Mouse (Mus musculus) cerebellum, adult 11 months (tissue): Measurements from ENCODE around the gene Lyrm7.

Experiments
- DNase-seq: peaks from one replicate; pipeline ENCODE4 v3.0.0; 2022

Lyrm7 gene

DNA sequence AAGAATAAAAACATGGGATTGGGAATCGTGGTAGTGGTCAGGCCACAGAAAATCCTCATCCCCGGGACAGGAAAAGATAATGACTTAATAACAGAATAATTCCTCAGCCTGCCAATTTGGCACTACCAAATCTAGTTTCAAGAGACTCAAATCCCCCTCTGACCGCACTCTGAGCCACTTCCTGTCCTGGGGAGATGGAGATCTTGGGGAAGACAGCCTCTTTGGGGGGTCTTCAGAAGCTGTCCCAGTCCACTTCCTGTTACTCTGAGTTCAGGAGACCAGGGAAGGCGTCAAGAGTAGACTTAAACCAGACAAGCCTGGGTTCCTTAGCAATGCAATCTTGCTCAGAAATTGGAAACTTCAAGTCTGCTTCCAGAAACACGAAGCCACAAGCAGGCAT is 15.8 kb downstream of the Lyrm7 start:
- DNase-seq = no peak

DNA sequence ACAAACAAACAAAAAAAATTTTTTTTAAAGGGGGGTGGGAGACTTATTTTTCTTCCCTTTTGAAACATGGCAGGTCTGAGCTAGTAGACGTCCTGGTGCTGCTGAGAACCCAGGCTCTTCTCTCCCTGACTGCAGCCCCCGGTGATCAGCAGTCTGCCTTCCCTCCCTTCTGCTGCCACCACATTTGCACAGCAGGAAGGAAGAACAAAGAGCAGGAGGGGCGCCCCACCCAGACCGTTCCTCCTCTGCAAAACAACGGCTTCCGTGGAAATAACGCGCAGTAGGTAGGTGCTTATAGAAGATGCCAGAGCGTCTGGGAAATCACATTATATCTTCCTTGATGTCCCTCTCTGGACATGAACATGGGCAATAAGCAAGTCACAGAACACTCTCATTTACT is 16.3 kb downstream of the Lyrm7 start:
- no peak for DNase-seq

DNA sequence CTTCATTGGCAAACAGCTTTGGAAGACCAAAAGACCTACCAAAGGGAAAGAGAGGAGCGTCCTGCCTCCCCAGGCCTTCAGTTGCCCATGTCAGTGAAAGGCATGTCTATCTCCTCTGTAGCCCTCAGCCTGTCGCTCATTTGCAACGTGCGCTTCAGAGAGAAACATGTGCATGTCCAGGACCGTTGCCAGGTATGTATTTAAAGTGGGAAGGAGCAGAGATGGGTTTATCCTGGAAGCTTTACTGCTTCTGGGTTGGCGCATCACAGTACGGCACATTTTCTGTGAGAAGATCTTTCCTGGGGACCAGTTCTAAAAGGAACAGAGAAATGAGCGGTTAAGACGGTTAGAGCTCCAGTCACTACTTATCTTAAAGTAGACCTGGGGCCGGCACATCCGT is 19.8 kb downstream of the Lyrm7 start:
- DNase-seq = no peak

DNA sequence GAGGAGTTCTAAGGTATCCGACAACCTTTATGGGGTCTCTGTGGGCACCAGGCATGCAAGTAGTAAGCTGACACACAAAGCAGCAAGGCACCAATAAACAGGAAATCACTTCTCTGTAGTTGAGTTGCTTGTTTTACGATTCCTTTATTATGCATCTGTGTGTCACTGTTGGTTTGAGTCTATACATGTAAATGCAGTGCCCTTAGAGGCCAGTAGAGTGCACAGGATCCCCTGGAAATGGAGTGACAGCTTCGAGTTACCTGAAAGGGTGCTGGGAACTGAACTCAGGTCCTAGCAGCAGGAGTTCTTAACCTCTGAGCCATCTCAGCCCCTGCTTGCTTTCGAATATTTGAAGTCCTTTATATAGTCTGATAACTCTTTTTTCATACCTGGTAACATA is 21.0 kb downstream of the Lyrm7 start:
- no peak for DNase-seq

DNA sequence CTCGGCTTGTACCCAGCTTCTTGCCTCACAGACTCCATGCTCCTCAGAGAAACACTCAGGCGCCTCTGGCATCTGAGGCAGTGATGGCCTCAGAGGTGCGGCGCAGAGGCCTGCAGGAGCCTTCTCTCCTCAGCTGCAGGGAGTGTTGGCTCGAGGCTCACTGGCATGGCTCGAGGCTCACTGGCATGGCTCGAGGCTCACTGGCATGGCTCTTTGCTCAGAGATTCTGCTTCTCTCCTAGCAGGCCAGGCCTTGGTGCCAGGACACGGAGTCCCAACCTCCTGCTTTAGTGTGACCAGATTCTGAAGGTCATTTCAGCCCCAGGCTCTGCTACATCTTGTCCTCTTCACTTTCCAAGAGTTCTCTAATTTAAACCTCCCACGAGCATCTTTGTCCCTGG is 24.6 kb downstream of the Lyrm7 start:
- DNase-seq = no peak

DNA sequence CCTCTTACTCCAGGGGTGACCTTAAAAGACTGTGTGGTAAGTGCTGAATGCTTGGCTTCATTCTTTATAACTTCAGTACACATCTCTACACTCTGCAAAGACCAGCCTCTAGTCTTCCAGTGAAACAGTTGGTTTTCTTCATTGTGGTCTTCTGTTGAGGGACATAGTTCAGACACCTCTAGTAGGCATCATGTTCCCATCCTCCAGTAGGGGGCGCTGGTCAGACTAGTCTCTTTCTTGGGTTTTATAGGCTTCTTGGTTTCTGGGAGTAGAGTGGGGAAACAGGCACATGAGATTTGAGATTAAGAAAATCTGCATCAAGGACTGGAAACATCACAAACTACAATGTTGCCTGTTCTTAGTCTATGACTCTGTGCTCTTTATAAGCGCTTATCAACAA is 26.1 kb downstream of the Lyrm7 start:
- no peak for DNase-seq

DNA sequence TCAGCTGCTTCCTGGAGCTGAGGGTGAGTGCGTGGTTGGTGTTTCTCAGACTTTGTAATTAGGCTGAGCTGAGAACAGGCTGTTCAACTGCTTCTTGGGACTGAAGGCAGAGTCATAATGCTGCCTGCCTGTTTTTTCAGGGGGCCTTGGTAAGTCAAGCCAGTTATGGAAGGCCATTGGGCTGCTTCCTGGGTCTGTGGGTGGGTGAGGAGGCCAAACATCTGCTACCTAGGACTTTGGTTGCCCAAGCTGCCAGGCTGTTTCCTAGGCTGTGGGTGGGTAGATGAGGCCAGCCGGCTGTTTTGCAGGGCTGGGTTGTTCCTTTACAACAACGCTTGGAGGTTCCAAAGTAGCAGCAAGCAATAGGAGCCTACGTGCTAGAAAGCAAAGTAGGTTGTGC is 26.9 kb downstream of the Lyrm7 start:
- DNase-seq = no peak

DNA sequence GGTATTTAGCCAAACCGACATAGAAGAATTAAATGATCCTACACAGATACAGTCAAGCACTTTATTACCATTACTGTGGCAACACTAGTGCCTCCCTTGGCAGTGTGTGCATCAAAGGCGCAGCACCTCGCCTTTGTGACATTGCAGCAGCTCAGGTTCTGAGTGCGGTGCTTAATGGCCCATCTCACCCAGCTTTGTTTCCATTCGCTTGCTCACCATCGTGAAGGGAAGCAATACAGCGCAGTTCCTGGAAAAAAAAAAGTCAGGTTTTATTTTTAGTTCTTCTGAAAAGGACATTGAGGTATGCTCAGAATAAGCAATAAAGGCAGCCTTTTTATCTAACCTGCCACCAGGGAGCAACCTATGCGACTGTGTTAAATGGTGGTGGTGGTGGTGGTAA is 33.9 kb downstream of the Lyrm7 start:
- no peak for DNase-seq

DNA sequence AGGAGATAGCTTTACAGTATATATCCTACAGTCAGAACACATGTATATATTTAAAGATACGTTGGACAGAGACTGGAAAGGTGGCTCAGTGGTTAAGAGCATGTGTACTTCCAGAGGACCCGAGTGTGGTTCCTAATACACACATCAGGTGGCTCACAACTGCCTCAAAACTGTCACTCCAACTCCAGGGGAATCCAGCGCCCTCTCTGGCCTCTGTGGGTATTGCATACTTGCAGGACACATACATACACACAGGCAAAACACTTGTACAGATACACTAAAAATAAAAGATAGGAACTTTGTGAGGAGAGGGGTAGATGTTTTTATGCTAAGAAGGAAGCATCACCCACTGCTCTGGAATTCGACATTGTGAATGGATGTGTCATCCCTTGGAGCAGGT is 34.9 kb downstream of the Lyrm7 start:
- no peak for DNase-seq

DNA sequence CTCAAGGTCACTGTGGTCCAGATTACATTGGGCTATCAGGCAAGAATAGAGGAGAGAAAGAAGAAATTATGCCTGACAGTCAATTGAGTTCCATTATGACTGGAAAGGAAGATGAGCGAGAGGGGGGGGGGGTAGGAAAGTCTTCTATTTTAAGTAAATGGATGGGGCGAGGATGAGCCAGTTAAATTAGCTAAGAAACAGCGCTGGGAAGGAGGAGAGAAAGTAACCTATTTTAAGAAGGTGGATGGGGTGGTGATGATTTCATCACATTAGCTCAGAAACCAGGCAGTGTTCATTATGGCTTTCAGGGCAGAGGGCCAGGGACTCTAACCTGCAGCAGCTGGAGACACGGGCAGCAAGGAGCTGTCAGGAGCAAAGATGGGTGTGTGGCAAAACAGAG is 37.2 kb downstream of the Lyrm7 start:
- DNase-seq = no peak

DNA sequence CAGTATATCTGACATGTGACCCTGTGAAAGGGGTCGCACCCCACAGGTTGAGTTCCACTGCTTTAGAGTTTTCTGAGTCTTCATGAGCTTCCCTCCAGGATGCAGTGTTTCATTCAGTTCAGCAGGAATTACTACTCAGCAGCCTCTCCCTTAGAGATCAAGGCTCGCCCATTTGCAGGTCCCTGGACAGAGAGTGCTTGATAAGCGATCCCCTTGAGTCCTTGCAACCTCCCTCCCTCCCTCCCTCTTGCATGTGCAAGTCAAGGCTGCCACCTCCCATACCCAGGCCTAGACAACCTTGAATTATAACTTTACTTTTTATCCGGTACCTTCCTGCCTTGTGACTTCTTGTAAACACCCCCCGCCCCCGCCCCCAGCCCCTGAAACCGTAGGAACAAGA is 41.2 kb downstream of the Lyrm7 start:
- DNase-seq = no peak

DNA sequence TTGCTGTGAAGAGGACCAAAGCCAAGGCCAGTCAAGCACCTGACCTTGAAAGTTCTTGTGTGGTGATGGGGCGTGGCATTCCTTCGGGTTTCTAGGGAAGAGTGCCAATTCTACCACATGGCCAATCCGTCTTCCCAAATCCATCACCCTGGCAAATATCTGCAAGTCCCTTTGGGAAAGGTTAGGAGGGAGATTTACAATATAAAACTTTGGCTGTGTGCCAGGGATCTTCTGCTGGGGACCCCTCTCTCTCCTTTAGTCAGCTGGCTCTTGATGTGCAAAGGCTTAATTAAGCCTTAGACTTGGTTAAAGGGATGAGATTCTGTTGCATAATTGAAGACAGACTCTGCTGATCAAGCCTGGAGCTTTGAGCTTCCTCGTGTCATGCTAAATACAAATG is 43.3 kb downstream of the Lyrm7 start:
- DNase-seq = no peak

DNA sequence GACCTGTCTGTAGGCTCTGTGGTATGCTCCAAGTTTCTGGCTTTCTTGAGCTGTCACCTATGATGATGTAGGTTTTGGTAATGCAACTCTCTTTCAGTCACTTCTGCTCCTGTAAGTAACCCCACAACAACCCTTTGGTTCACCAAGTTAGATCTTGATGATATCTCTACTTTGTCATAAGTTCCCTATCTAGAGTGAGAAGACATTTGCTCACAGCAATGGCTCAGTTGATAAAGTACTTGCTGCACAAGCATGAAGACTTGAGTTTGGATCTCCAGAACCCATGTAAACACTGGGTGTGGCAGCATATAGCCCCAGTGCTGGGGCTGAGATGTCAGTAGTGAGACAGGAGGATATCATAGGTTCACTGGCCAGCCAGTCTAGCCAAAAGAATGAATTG is 45.1 kb downstream of the Lyrm7 start:
- no peak for DNase-seq

DNA sequence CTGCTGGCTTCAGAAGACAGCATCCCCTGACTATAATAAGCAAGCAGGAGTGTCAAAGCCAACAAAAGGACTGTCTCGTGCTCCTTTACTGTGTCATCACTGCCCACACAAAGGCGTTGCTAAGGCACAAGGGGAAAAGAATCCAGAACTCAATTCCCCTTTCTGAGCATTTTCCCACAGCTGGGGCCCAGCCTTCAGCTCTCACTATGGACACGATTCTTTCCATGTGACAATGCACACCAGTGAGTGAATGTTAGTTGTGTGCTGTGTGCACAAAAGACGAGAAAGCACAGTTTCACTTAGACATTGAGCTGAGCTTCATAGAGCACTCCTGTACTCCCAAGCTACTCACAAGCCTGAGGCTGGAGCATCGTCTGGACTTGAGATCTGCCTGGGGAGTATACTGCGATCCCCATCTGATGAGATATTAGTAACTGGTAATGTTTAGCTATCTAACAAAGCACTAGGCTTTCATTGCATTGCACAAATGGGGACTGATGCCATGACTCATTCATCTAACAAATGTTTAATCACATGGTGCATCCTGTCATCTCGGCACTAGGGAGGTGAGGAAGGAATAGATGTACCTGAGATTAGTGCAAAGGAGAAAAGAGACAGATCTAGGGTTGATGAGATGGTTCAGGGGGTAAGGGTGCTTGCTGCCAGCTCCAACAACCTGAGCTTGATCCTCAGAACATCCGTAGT is 47.8 kb downstream of the Lyrm7 start:
- no peak for DNase-seq

DNA sequence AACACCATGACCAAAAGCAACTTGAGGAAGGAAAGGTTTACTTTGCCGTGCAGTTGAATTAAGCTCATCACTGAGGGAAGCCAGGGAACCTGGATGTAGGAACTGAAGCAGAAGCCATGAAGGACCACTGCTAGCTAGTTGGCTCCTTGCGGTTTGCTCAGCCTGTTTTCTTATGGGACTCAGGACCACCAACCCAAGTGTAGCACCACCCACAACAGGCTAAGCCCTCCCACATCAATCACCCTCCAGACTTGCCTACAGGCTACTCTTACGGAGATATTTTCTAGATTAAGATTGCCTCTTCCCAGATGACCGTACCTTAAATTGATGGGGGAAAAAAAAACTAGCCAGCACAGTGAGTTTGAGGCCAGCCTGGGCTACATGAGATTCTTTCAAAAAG is 48.4 kb downstream of the Lyrm7 start:
- DNase-seq = no peak

DNA sequence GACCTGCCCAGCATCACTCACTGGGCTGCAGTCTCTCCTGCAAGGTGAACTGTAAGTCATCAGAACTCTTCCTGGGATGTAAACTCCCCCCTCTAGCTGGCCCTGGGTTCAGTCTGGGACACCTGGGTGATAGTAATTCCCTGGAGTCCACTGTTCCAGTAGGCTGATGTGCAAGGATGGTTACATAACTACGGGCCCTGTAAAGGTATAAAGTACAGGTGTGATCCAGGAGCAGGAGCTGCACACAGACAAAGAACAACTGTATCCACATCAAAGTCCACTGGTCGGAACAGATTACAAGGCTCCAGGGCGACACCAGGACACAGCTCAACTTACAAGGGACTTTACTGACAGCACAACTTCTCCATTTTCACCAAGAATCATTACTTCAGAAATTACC is 49.7 kb downstream of the Lyrm7 start:
- no peak for DNase-seq

DNA sequence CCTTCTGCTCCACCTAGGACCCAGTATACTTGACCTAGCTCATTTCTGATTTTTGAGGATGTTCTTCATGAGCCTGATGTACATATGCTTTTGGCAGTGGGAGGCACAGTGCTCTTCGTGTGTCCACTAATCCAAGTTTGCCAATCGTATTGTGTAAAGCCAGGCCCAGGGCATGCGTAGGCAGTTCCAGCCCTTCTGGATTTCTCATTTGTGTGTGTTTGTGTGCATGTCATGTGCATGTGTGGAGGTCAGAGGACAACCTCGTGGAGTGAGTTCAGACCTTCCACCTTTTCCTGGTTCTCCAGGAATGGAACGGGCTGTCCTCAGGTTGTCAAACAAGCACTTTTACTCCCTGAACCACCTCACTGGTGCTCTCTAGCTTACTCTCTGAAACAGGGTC is 51.1 kb downstream of the Lyrm7 start:
- DNase-seq = no peak

DNA sequence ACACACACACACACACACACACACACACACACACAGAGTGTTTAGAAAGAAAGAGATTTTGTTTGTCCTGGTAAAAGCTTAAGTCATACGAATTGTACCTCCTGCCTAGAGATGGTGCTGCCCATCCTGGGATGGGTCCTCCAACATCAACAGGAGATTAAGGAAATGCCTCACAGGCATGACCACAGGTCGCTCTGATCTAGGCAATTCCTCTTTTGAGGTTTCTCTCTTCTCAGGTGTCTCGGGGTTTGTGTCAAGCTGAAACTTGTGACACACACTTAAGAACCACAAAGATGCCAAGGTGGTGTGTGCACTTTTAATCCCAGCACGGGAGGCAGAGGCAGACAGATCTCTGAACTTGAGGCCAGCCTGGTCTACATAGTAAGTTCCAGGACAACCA is 52.5 kb downstream of the Lyrm7 start:
- DNase-seq = no peak

DNA sequence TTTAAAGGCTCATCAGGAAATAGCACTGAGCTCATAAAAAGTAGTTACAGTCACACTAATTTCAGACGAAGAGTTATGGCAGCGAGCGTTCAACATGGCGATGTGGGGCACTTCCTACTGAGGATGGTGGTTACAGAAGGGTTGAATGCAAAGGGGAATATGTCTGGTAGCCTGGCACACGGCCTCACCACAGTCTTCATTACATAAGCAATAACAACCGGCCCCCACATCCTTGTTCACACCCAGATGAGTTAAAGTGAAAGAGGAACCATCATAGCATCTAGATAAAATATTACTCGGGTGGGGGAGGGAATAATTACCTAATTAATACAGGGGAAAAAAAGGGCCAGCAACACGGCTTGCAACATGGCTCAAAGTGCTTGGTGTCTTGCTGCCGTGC is 53.0 kb downstream of the Lyrm7 start:
- DNase-seq = no peak

DNA sequence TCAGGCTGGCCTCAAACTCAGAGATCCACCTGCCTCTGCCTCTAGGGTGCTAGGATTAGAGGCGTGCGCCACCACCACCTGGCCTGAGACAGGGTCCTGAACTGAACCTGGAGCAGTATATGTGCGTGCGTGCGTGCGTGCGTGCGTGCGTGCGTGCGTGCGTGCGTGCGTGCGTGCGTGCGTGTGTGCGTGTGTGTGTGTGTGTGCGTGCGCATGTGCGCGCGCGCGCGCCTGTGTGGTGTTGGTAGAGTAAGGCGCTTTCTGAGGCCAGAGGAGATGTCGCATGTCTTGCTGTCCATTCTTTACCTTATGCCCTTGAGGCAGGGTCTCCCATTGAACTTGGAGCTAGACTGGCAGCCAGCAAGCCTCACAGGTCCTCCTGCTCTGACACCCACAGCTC is 53.8 kb downstream of the Lyrm7 start:
- no peak for DNase-seq

DNA sequence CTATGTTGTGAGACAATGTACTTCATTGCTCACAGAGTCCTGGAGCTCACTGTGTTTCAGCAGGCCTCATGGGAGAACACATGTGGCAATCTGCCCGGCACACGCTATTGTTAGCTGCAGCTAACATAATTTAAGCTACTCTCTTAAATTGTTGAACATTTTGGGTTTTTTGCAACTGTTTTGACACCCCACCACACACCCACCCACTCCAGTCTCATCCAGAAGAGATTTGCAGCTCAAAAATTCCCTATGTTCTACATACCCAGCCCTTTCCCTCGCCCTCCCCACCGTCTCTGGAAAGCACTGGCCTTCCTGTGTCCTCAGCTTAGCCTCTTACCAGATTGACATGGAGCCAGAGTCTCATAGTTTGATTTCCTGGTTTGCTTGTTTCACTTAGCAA is 55.5 kb downstream of the Lyrm7 start:
- no peak for DNase-seq

DNA sequence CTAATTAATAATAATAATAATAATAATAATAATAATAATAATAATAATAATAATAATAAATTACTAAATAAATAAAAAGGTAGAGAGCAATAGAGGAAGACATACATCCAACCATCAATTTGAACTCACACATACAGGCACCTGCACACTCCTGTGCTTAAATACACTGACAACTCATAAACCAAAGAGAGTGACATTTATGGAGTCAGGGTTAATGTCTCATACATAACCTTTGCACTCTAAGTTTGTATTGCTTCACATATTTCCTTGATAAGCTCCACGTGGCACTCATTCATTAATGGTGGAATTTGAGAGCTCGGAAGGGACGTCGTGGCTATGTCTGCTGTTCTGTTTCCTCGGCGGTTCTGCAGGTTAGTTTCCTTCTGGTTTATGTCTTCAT is 58.1 kb downstream of the Lyrm7 start:
- DNase-seq = no peak

DNA sequence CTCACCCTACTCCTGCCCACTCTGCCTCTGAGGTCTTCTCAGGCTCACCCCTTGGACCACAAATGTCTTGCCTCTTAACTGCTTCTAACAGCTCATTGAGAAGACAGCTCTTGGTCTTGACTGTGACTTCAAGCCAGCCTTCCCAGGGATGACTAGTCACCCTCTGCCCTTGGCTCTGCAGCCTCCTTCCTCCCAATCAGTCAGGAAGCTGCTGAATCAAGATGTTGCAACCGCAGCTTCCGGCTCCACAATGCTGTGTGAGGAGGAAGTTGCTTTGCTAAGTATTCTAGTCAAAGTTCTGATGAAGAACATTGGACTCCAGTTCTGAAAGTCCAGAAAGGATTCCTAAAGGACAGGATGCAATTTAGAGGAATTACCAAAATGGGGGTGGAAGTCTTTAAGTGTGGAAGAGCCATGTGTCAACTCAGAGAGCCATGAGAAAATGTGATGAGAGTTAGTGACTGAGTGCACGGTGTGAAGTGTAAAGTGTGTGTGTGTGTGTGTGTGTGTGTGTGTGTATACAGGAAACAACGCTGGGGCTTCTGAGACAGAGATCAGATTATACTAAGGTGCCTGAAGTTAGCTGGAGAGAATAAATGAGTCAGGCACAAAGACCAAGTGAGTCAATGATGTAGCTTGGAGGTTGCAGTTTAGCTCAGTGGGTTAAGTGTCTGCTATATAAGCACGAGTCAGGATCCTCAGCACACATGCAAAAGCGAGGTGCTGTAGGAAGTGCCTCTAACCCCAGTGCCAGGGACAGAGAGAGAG is 58.7 kb downstream of the Lyrm7 start:
- DNase-seq = no peak

DNA sequence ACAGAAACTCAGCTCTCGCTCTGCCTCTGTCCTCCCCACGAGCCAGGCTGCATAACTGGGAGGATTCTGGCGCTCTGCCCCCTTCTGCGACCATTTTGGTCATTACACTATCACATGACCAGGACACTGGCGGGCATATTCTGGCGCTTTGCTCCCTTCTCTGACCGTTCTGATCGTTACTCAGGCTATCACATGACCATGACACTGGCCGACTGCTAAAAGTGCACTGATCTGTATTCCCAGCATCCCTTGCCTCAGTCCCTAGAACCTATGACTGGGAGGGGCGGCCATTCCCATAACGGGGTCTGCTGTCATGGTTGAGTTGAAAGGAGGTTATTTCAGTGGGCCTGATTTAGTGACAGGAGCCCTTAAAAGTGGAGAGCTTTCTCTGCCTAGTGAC is 64.2 kb downstream of the Lyrm7 start:
- no peak for DNase-seq

DNA sequence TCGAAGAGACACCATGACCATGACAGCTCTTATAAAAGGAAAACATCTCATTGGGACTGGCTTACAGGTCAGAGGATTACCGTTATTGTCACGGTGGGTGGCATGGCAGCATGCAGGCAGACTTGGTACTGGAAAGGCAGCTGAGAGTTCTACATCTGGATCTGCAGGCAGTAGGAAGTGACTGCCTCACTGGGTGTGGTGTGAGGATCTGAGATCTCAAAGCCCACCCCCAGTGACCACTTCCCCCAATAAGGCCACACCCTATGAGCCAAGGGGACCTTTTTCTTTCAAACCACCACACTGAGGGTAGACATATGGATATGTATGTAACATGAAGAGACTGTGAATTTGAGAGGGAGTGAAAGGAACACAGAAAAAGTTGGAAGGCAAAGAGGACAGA is 66.0 kb downstream of the Lyrm7 start:
- no peak for DNase-seq
